Mouse (Mus musculus): ENCODE data around the gene Spocd1. TPM values are rescaled to one million over a fixed set of nuclear protein-coding genes. Genes with fewer than 3 reads are reported as not detected.

Gene Spocd1
- polyA plus RNA-seq, 1 experiment from 2014 or later = not detected

- no peak for ATAC-seq (replicated peaks; ENCODE audit: low FRiP score)
- WGBS = 86% methylated on average over 5 of the region's 5 CpGs
- Histone ChIP-seq H3K9ac (no peak overlapping the region), H3K27ac (no peak overlapping the region), H3K4me1 (peaks cover 21% of the 10 kb centered on the region), H3K27me3 (peaks cover 42% of the 10 kb centered on the region), H3K4me2 (no peak overlapping the region), H3K4me3 (replicated peaks) (no peak overlapping the region), H3K9me3 (replicated peaks) (no peaks in the 10 kb centered on the region), H3K36me3 (no peaks in the 10 kb centered on the region)
These were observed 65.7 kb downstream of the Spocd1 start for GRCm38 (mm10) chr4:129994728-129995127.

GRCm38 (mm10) chr4:129995255-129995654 is 66.2 kb downstream of the Spocd1 start:
- Histone ChIP-seq H3K27me3 (peaks cover 37% of the 10 kb centered on the region), H3K4me1 (peaks cover 20% of the 10 kb centered on the region), H3K4me3 (replicated peaks) (no peak overlapping the region), H3K36me3 (no peaks in the 10 kb centered on the region), H3K4me2 (no peak overlapping the region), H3K9me3 (replicated peaks) (no peaks in the 10 kb centered on the region), H3K27ac (no peak overlapping the region), H3K9ac (no peak overlapping the region)
- WGBS = 66% methylated on average over 8 of the region's 8 CpGs
- ATAC-seq (replicated peaks; ENCODE audit: low FRiP score) = no peak

- H3K9ac ChIP-seq = no peak overlapping the region
- ATAC-seq (replicated peaks; ENCODE audit: low FRiP score) = no peak
- H3K27ac ChIP-seq = no peak overlapping the region
- 80% methylated on average over 4 of the region's 4 CpGs for WGBS
- peaks cover 28% of the 10 kb centered on the region for H3K4me1 ChIP-seq
- H3K36me3 ChIP-seq = no peaks in the 10 kb centered on the region
- H3K9me3 ChIP-seq (replicated peaks) = no peaks in the 10 kb centered on the region
- H3K27me3 ChIP-seq = peaks cover 36% of the 10 kb centered on the region
- no peak overlapping the region for H3K4me2 ChIP-seq
- no peak overlapping the region for H3K4me3 ChIP-seq (replicated peaks)
These were observed 67.0 kb downstream of the Spocd1 start for GRCm38 (mm10) chr4:129996015-129996414.

GRCm38 (mm10) chr4:129998124-129998523 is 69.1 kb downstream of the Spocd1 start:
- H3K36me3 ChIP-seq = no peaks in the 10 kb centered on the region
- no peak overlapping the region for H3K4me3 ChIP-seq (replicated peaks)
- H3K27ac ChIP-seq = no peak overlapping the region
- H3K4me1 ChIP-seq = peaks cover 35% of the 10 kb centered on the region
- 54% methylated on average over 11 of the region's 11 CpGs for WGBS
- peaks cover 33% of the 10 kb centered on the region for H3K27me3 ChIP-seq
- H3K4me2 ChIP-seq = no peak overlapping the region
- H3K9ac ChIP-seq = no peak overlapping the region
- no peak for ATAC-seq (replicated peaks; ENCODE audit: low FRiP score)
- H3K9me3 ChIP-seq (replicated peaks) = no peaks in the 10 kb centered on the region

- ATAC-seq (replicated peaks; ENCODE audit: low FRiP score) = peak; percentile 30
- peaks cover 22% of the 10 kb centered on the region for H3K27me3 ChIP-seq
- no peak overlapping the region for H3K4me3 ChIP-seq (replicated peaks)
- peaks cover 27% of the 10 kb centered on the region for H3K4me1 ChIP-seq
- 26% methylated on average over 5 of the region's 5 CpGs for WGBS
- no peaks in the 10 kb centered on the region for H3K36me3 ChIP-seq
- H3K9ac ChIP-seq = no peak overlapping the region
- no peaks in the 10 kb centered on the region for H3K9me3 ChIP-seq (replicated peaks)
- H3K27ac ChIP-seq = peak overlapping the region; percentile 81
- H3K4me2 ChIP-seq = 0 out of 2 replicates have a peak overlapping the region, but pooled peaks have one; percentile 9
These were observed 72.7 kb downstream of the Spocd1 start for GRCm38 (mm10) chr4:130001710-130002109.

- WGBS = 49% methylated on average over 10 of the region's 10 CpGs
- Histone ChIP-seq H3K27me3 (peaks cover 25% of the 10 kb centered on the region), H3K4me3 (replicated peaks) (no peak overlapping the region), H3K9ac (no peak overlapping the region), H3K36me3 (no peaks in the 10 kb centered on the region), H3K4me2 (no peak overlapping the region), H3K4me1 (peaks cover 30% of the 10 kb centered on the region), H3K9me3 (replicated peaks) (no peaks in the 10 kb centered on the region), H3K27ac (peak overlapping the region; percentile 81)
- peak; percentile 75 for ATAC-seq (replicated peaks; ENCODE audit: low FRiP score)
These were observed 73.1 kb downstream of the Spocd1 start for GRCm38 (mm10) chr4:130002157-130002556.

GRCm38 (mm10) chr4:130005593-130005992 is 76.5 kb downstream of the Spocd1 start:
- Histone ChIP-seq H3K9ac (no peak overlapping the region), H3K27ac (no peak overlapping the region), H3K36me3 (0 out of 2 replicates have a peak, but pooled peaks cover 3% of the 10 kb centered on the region), H3K4me2 (no peak overlapping the region), H3K4me1 (peaks cover 26% of the 10 kb centered on the region), H3K9me3 (replicated peaks) (no peaks in the 10 kb centered on the region), H3K4me3 (replicated peaks) (no peak overlapping the region), H3K27me3 (peaks cover 36% of the 10 kb centered on the region)
- WGBS = 71% methylated on average over 9 of the region's 9 CpGs
- ATAC-seq (replicated peaks; ENCODE audit: low FRiP score) = no peak

- Histone ChIP-seq H3K9me3 (replicated peaks) (no peaks in the 10 kb centered on the region), H3K4me1 (peaks cover 16% of the 10 kb centered on the region), H3K36me3 (0 out of 2 replicates have a peak, but pooled peaks cover 3% of the 10 kb centered on the region), H3K9ac (0 out of 2 replicates have a peak overlapping the region, but pooled peaks have one; percentile 18), H3K4me3 (replicated peaks) (peak overlapping the region; percentile 38), H3K27ac (no peak overlapping the region), H3K27me3 (peaks cover 36% of the 10 kb centered on the region), H3K4me2 (peak overlapping the region; percentile 76)
- WGBS = 17% methylated on average over 24 of the region's 25 CpGs
- ATAC-seq (replicated peaks; ENCODE audit: low FRiP score) = no peak; the same call in 1 of the 2 replicates
These were observed 77.5 kb downstream of the Spocd1 start for GRCm38 (mm10) chr4:130006533-130006932.

Other genes starting within 250 kb of the Spocd1 start
- gene Tmem39b, start 232.4 kb upstream of the Spocd1 start, polyA plus RNA-seq (2015; fragmentation: Nextera tagmentation; extraction: Ambion mirVana) = 20.2 and 21.6 TPM in 2 replicates
- gene Khdrbs1, start 186.9 kb upstream of the Spocd1 start, polyA plus RNA-seq (2015; fragmentation: Nextera tagmentation; extraction: Ambion mirVana) = 118 and 125 TPM in 2 replicates
- gene Ptp4a2, start 118.0 kb upstream of the Spocd1 start, polyA plus RNA-seq (2015; fragmentation: Nextera tagmentation; extraction: Ambion mirVana) = 311 and 374 TPM in 2 replicates
- gene Adgrb2, start 55.6 kb downstream of the Spocd1 start, polyA plus RNA-seq (2015; fragmentation: Nextera tagmentation; extraction: Ambion mirVana) = 1.8 and 2.3 TPM in 2 replicates
- 42.7 and 57.4 TPM in 2 replicates for gene Col16a1, start 118.6 kb downstream of the Spocd1 start, polyA plus RNA-seq (2015; fragmentation: Nextera tagmentation; extraction: Ambion mirVana)
- 68.9 and 75.1 TPM in 2 replicates for gene Pef1, start 173.3 kb downstream of the Spocd1 start, polyA plus RNA-seq (2015; fragmentation: Nextera tagmentation; extraction: Ambion mirVana)
- gene Hcrtr1, start 210.1 kb downstream of the Spocd1 start, polyA plus RNA-seq (2015; fragmentation: Nextera tagmentation; extraction: Ambion mirVana) = 0.17 and 0.62 TPM in 2 replicates
- gene Tinagl1, start 245.9 kb downstream of the Spocd1 start, polyA plus RNA-seq (2015; fragmentation: Nextera tagmentation; extraction: Ambion mirVana) = 51.0 and 62.7 TPM in 2 replicates

Data from kidney, embryonic 15.5 days (tissue).